Mouse (Mus musculus): ENCODE results near the gene Gm10142. TPM values are rescaled to one million over a fixed set of nuclear protein-coding genes. Genes with fewer than 3 reads are reported as not detected.
"Not testable (repeated sequence)": the region's sequence is repeated elsewhere in the genome, so short reads cannot be mapped to it uniquely, and the experiment has no call there.

Gene Gm10142
- polyA plus RNA-seq, 1 experiment: not detected

DNA sequence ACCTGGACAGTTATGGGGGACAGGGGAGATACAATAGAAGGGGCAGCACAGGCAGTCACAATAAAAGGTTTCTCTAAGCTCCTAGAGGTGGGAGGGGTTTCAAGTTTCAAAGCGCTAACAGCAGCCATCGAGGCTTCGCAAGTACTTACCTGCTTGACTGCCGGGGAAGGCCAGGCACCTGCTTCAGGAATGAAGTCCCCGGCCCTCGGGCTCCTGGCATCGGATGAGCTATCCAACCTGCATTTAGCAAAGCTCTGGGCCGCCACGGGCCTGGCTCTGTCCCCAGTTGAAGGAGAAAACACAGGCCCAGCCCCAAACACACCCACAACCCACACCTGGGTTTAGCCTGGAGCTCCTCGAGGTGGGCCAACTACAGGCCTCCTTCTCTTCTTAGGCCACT lies 28.6 kb upstream of the Gm10142 start:
- no peak for TF ChIP-seq FLI1 (IDR thresholded peaks at IDR 0.05; ENCODE audit: low read length)
- TF ChIP-seq GATA1 (IDR thresholded peaks at IDR 0.05; ENCODE audit: borderline replicate concordance, low read length): no peak
- Histone ChIP-seq H3K9me3 (no peaks in the 10 kb centered on the region), H3K4me1 (no peaks in the 10 kb centered on the region; the same call in 1 of the 2 replicates), H3K36me3 (replicated peaks; ENCODE audit: low read length) (no peaks in the 10 kb centered on the region), H3K27me3 (replicated peaks) (peaks cover 90% of the 10 kb centered on the region), H3K4me3 (replicated peaks) (no peak overlapping the region)

DNA sequence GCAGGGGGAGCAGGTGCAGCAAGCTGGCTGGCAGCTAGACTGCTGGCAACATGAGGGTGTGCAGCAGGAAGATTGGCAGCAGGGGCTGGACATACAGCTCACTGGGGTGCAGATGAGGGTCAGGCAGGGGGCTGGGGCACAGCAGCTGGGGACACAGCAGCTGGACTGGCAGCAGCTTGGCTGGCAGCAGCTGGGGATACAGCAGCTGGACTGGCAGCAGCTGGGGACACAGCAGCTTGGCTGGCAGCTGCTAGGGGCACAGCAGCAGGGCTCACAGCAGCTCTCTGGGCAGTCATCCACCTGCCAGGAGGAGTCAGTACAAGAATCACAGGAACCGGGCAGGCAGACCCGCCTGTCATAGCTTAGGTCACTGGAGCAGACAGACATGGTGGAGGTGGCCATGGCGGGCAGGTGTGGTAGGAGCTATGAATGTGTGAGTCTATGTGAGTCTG lies 25.2 kb upstream of the Gm10142 start, which contains the start of gene Gm19402:
TSS of gene Gm19402 (minus strand) at position 402 of the 452 bp plus-strand sequence.
- H3K36me3 ChIP-seq (replicated peaks; ENCODE audit: low read length); H3K4me3 ChIP-seq (replicated peaks); H3K9me3 ChIP-seq; H3K4me1 ChIP-seq: not testable (repeated sequence)
- peaks cover 88% of the 10 kb centered on the region for H3K27me3 ChIP-seq (replicated peaks)

DNA sequence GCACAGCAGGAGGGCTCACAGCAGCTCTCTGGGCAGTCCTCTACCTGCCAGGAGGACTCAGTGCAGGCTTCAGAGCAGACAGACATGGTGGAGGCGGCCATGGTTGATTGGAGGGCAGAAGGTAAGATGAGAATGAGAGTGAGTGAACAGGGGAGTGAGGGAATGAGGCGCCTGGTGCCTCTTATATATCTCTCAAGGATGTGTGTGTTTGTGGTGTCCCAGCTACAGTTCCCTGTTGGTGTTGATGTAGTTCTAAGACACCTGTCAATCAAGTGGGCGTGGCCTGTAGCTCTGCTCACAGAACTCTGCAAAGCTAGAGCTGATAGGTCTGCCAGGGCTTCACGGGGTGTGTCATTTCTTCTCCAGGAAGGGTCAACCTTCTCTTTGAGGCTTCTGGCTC lies 18.5 kb upstream of the Gm10142 start, which contains the start of gene Gm9508:
TSS of gene Gm9508 (minus strand) at position 101 of the 400 bp plus-strand sequence.
- H3K9me3 ChIP-seq: peaks cover 22% of the 10 kb centered on the region
- H3K36me3 ChIP-seq (replicated peaks; ENCODE audit: low read length): no peaks in the 10 kb centered on the region
- H3K4me1 ChIP-seq: no peaks in the 10 kb centered on the region; the same call in 1 of the 2 replicates
- TF ChIP-seq FLI1 (IDR thresholded peaks at IDR 0.05; ENCODE audit: low read length) (no peak), GATA1 (IDR thresholded peaks at IDR 0.05; ENCODE audit: borderline replicate concordance, low read length) (no peak)
- peaks cover 59% of the 10 kb centered on the region for H3K27me3 ChIP-seq (replicated peaks)
- H3K4me3 ChIP-seq (replicated peaks): no peak within 1 kb of the TSS

GRCm38 (mm10) chr10:77706326-77706725 lies 9.3 kb upstream of the Gm10142 start, which contains the start of gene Gm10272:
Gene Gm10272 (plus strand): TSS chr10:77706626.
- Histone ChIP-seq H3K27me3 (replicated peaks) (peaks cover 42% of the 10 kb centered on the region), H3K36me3 (replicated peaks; ENCODE audit: low read length) (no peaks in the 10 kb centered on the region), H3K4me1 (peaks cover 16% of the 10 kb centered on the region), H3K9me3 (peaks cover 23% of the 10 kb centered on the region), H3K4me3 (replicated peaks) (peak within 1 kb of the TSS; percentile 42)
- TF ChIP-seq FLI1 (IDR thresholded peaks at IDR 0.05; ENCODE audit: low read length) (no peak), GATA1 (IDR thresholded peaks at IDR 0.05; ENCODE audit: borderline replicate concordance, low read length) (no peak)

GRCm38 (mm10) chr10:77709831-77710230 lies 5.8 kb upstream of the Gm10142 start:
- H3K27me3 ChIP-seq (replicated peaks): peaks cover 54% of the 10 kb centered on the region
- no peak for TF ChIP-seq FLI1 (IDR thresholded peaks at IDR 0.05; ENCODE audit: low read length)
- no peak for TF ChIP-seq GATA1 (IDR thresholded peaks at IDR 0.05; ENCODE audit: borderline replicate concordance, low read length)
- H3K4me3 ChIP-seq (replicated peaks): no peak overlapping the region
- peaks cover 27% of the 10 kb centered on the region for H3K4me1 ChIP-seq
- H3K9me3 ChIP-seq: peaks cover 16% of the 10 kb centered on the region
- H3K36me3 ChIP-seq (replicated peaks; ENCODE audit: low read length): no peaks in the 10 kb centered on the region

- Histone ChIP-seq H3K27me3 (replicated peaks) (peaks cover 49% of the 10 kb centered on the region), H3K4me1 (peaks cover 27% of the 10 kb centered on the region), H3K9me3 (peaks cover 15% of the 10 kb centered on the region)
- H3K36me3 ChIP-seq (replicated peaks; ENCODE audit: low read length); H3K4me3 ChIP-seq (replicated peaks): not testable (repeated sequence)
Measured at GRCm38 (mm10) chr10:77711157-77711556, 4.5 kb upstream of the Gm10142 start, which contains the start of gene Gm10024. Gene Gm10024 (plus strand): TSS chr10:77711457.

GRCm38 (mm10) chr10:77713734-77714133 lies 1.9 kb upstream of the Gm10142 start:
- H3K4me3 ChIP-seq (replicated peaks): no peak overlapping the region
- peaks cover 11% of the 10 kb centered on the region for H3K4me1 ChIP-seq
- no peaks in the 10 kb centered on the region for H3K36me3 ChIP-seq (replicated peaks; ENCODE audit: low read length)
- peaks cover 42% of the 10 kb centered on the region for H3K27me3 ChIP-seq (replicated peaks)
- H3K9me3 ChIP-seq: peaks cover 9% of the 10 kb centered on the region
- TF ChIP-seq FLI1 (IDR thresholded peaks at IDR 0.05; ENCODE audit: low read length): no peak

DNA sequence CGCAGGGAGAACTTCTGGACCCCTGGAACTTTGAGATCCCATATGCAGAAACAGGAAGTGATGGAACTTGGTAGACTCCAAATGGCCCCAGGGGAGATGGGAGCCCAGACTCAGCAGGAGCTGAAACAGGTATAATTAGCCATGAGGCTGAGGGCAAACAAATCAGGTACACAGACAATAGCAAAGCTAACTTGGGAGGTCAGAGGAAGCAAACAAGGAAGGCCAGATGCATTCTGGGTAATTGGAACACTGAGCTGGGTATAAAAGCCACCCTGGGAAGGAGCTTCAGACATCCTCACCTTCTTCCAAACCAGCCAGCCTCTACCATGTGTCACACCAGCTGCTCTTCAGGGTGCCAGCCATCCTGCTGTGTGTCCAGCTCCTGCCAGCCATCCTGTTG lies 4.7 kb downstream of the Gm10142 start, which contains the start of gene Krtap12-1:
TSS of gene Krtap12-1 (plus strand) at position 301 of the 400 bp plus-strand sequence.
- H3K36me3 ChIP-seq (replicated peaks; ENCODE audit: low read length): not testable (repeated sequence)

GRCm38 (mm10) chr10:77724855-77725254 lies 9.2 kb downstream of the Gm10142 start:
- Histone ChIP-seq H3K36me3 (replicated peaks; ENCODE audit: low read length) (no peaks in the 10 kb centered on the region), H3K4me3 (replicated peaks) (no peak overlapping the region), H3K9me3 (0 out of 2 replicates have a peak, but pooled peaks cover 4% of the 10 kb centered on the region), H3K4me1 (no peaks in the 10 kb centered on the region), H3K27me3 (replicated peaks) (peaks cover 27% of the 10 kb centered on the region)
- TF ChIP-seq GATA1 (IDR thresholded peaks at IDR 0.05; ENCODE audit: borderline replicate concordance, low read length): no peak
- TF ChIP-seq FLI1 (IDR thresholded peaks at IDR 0.05; ENCODE audit: low read length): no peak

More for the DNA sequence above, 4.7 kb downstream of the Gm10142 start, which contains the start of gene Krtap12-1:
- H3K4me1 ChIP-seq, H3K9me3 ChIP-seq: not testable (repeated sequence)
- Histone ChIP-seq H3K27me3 (replicated peaks) (peaks cover 36% of the 10 kb centered on the region), H3K4me3 (replicated peaks) (peak within 1 kb of the TSS; percentile 50)

- TF ChIP-seq GATA1 (IDR thresholded peaks at IDR 0.05; ENCODE audit: borderline replicate concordance, low read length) (no peak), FLI1 (IDR thresholded peaks at IDR 0.05; ENCODE audit: low read length) (no peak)
- Histone ChIP-seq H3K4me3 (replicated peaks) (no peak within 1 kb of the TSS), H3K27me3 (replicated peaks) (peaks cover 26% of the 10 kb centered on the region), H3K36me3 (replicated peaks; ENCODE audit: low read length) (no peaks in the 10 kb centered on the region), H3K4me1 (peaks cover 2% of the 10 kb centered on the region), H3K9me3 (no peaks in the 10 kb centered on the region)
Measured at GRCm38 (mm10) chr10:77726186-77726585, 10.6 kb downstream of the Gm10142 start, which contains the start of gene Gm10100. Gene Gm10100 (plus strand): TSS chr10:77726486.

- Histone ChIP-seq H3K4me3 (replicated peaks) (no peak overlapping the region), H3K4me1 (peaks cover 5% of the 10 kb centered on the region), H3K36me3 (replicated peaks; ENCODE audit: low read length) (no peaks in the 10 kb centered on the region), H3K27me3 (replicated peaks) (peaks cover 35% of the 10 kb centered on the region), H3K9me3 (no peaks in the 10 kb centered on the region)
- TF ChIP-seq FLI1 (IDR thresholded peaks at IDR 0.05; ENCODE audit: low read length) (no peak), GATA1 (IDR thresholded peaks at IDR 0.05; ENCODE audit: borderline replicate concordance, low read length) (no peak)
Measured at GRCm38 (mm10) chr10:77728280-77728679, 12.7 kb downstream of the Gm10142 start.
